Mouse (Mus musculus) gastrocnemius, postnatal 4 days (tissue): ENCODE results near the gene Ctnnd2. TPM values are rescaled to one million over a fixed set of nuclear protein-coding genes. Genes with fewer than 3 reads are reported as not detected.
A peak's percentile ranks its signal among the peaks of the same experiment; 100 is the strongest.
"Not testable (repeated sequence)": the region's sequence is repeated elsewhere in the genome, so short reads cannot be mapped to it uniquely, and the experiment has no call there.

ENCODE experiments used
- DNase-seq, 2 experiments: peaks; one replicate each; pipeline ENCODE4 v3.0.0; 2021 to 2022; ENCODE audit warnings: low spot score in 2 of 2, mixed read lengths in 2 of 2
- long read RNA-seq, 2 experiments: library from polyadenylated mRNA; stranded (forward); transcript quantifications; one replicate each; pipeline ENCODE4 v2.0.0; 2021
- total RNA-seq, 2 experiments: library from RNA; stranded (reverse); gene quantifications; 2 replicates each; pipeline ENCODE4 v1.2.3; 2021

The Ctnnd2 gene
- under 1 TPM; 0.27 to 0.36 TPM for total RNA-seq
- long read RNA-seq, experiment 1, partial matches to known transcripts, result 0 of 1 reads
- long read RNA-seq, experiment 1, other reads (novel, unspliced or antisense), result 0 of 1 reads
- long read RNA-seq, experiment 2, result 0 reads

- DNase-seq, result peak; percentile 19 to 24
Observed at GRCm38 (mm10) chr15:30172391-30173281, at the start of gene Ctnnd2. Ctnnd2 (plus strand) TSS chr15:30172593.

GRCm38 (mm10) chr15:30130705-30131104 lies 41.7 kb upstream of the Ctnnd2 start:
- DNase-seq, result no peak

GRCm38 (mm10) chr15:30139626-30140025 lies 32.8 kb upstream of the Ctnnd2 start:
- DNase-seq, result not testable (repeated sequence)

GRCm38 (mm10) chr15:30145413-30145812 lies 27.0 kb upstream of the Ctnnd2 start:
- DNase-seq, result no peak

- DNase-seq, result no peak
Observed at GRCm38 (mm10) chr15:30152176-30152575, 20.2 kb upstream of the Ctnnd2 start.

- no peak for DNase-seq
Observed at GRCm38 (mm10) chr15:30157975-30158374, 14.4 kb upstream of the Ctnnd2 start.

GRCm38 (mm10) chr15:30170031-30170430 lies 2.4 kb upstream of the Ctnnd2 start:
- no peak for DNase-seq

GRCm38 (mm10) chr15:30171493-30172195 lies 749 bp upstream of the Ctnnd2 start:
- DNase-seq, result no peak

- no peak for DNase-seq
Observed at GRCm38 (mm10) chr15:30173370-30173941, 1.1 kb downstream of the Ctnnd2 start.

- no peak for DNase-seq
Observed at GRCm38 (mm10) chr15:30174321-30174720, 1.9 kb downstream of the Ctnnd2 start.

GRCm38 (mm10) chr15:30184020-30184419 lies 11.6 kb downstream of the Ctnnd2 start:
- no peak for DNase-seq

- no peak for DNase-seq
Observed at GRCm38 (mm10) chr15:30190872-30191271, 18.5 kb downstream of the Ctnnd2 start.

- no peak for DNase-seq
Observed at GRCm38 (mm10) chr15:30191931-30192668, 19.7 kb downstream of the Ctnnd2 start.

GRCm38 (mm10) chr15:30198429-30198828 lies 26.0 kb downstream of the Ctnnd2 start:
- no peak for DNase-seq

GRCm38 (mm10) chr15:30199785-30200184 lies 27.4 kb downstream of the Ctnnd2 start:
- no peak for DNase-seq

- no peak for DNase-seq
Observed at GRCm38 (mm10) chr15:30201211-30201610, 28.8 kb downstream of the Ctnnd2 start.

- DNase-seq, result no peak
Observed at GRCm38 (mm10) chr15:30201617-30202016, 29.2 kb downstream of the Ctnnd2 start.

- DNase-seq, result no peak
Observed at GRCm38 (mm10) chr15:30212746-30213145, 40.4 kb downstream of the Ctnnd2 start.

- DNase-seq, result no peak
Observed at GRCm38 (mm10) chr15:30215871-30216270, 43.5 kb downstream of the Ctnnd2 start.

GRCm38 (mm10) chr15:30229112-30229511 lies 56.7 kb downstream of the Ctnnd2 start:
- no peak for DNase-seq
